Mouse (Mus musculus): ENCODE measurements around the gene Acox3. TPM values are rescaled to one million over a fixed set of nuclear protein-coding genes. Genes with fewer than 3 reads are reported as not detected.

The Acox3 gene
- total RNA-seq, 2 experiments from 2014 or later = 28.0 to 28.6 TPM

DNA sequence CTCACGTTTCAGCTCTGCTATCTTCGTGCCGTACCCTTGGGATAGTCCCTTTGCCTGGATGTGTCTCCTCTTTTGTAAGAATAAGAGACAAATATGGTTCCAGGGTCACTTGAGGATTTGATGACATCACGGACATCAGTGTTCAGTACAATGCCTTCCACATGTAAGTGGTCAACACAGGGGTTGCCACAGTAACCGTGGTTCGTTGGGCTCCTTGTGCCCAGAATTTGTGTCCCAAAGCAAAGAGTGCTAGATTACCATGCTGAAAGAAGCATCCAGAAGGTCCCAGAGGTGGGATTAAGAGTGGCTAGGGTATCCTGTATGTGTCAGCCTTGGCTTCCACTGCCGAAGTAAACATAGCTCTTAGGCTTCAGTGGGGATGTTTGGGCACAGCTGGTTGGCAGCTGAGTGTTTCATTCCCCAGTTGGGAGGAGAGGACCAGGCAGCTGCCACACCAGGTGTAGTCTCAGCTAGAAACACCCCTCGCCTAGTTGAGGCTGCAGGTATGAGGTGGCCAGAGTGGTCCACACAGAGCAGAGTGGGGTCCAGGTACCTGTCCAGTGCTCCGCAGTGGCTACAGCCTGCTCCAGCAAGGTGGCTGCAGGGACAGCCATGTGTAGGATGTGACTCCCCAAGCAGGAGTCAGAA lies 60.7 kb downstream of the Acox3 start:
- intact Hi-C loops (cut with DNase I) = no loop called here
- no peak for DNase-seq

DNA sequence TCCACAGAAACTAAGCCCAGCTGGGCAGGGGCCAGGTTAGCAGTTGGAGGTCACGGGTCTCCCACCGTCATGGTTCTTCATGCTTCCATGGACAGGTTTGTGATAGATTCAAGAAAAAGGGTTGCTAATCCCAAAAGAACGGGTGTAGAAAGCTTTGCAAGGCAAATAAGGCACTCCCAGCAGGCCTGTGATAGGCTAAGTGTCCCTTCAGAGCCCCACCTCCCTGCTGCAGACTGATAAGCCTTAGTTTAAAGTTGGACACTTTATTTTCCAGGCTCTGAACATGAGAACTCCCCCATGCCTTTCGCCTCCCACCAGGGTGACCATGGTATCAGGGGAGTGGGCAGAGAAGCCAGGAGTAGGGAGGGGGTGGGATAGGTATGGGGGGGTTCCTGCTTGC lies 61.2 kb downstream of the Acox3 start:
- intact Hi-C loops (cut with DNase I) = no loop called here
- DNase-seq = no peak

DNA sequence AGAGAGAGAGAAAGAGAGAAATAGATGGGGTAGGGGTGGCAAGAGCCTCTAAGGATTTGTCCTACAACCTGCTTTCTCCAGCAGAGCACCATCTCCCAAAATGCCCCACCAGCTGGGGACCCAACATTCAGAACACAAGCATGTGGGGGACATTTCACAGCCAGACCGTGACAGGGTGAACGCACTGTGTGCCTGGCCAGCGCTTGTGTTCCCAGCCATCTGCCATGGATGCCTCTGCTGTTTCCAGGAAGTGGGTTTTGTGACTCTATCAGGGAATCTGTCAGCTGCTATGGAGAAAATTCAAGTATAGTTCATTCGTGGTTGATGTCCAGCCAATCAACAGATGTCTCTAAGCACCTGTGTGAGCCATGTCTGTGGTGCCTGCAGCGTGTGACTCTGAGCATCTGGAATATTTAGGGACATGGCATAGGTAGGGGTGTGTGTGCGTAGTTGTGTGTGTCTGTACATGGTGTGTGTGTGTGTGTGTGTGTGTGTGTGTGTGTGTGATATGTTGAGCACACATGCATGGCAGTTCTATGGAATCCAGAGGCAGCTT lies 63.2 kb downstream of the Acox3 start:
- intact Hi-C loops (cut with DNase I) = no loop called here
- DNase-seq = no peak

DNA sequence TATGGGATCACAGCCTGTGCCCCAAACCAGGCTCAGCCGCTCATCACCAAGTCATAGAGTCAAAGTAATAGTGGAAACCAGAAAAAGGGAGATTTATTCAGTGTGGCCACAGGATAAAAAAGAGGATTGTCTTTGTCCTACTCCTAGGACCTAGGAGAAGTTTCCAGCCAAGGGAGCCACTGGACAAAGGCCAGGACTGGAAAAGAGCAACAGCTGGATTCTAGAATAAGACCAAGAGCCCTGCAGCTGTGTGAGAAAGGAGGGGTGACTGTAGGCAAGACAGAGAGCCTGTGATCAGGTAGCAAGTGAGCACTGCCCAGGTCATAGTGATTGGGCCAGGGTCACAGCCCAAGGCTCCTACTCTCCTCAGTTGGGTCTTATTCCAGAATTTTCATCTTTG lies 64.1 kb downstream of the Acox3 start:
- intact Hi-C loops (cut with DNase I) = no loop called here
- peak; percentile 60 to 64 for DNase-seq

DNA sequence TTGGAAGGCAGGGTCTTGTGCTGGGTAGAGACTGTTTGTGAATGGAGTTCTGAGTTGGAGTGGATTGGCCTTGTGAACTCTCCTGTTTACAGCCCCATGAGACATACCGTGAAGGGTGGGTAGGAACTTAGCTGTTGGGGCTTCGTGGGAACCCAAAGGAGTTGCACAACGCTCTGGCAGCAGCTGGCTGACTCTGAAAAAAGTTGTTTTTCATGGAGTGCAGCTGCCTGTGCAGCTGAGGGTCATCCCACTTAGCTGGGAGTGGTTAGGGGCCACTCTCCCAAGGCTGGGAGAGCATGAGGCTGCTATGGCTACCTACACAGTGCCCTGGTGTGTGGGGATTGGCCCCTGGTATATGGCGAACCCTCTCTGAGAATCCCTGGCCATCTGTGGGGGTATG lies 64.7 kb downstream of the Acox3 start:
- DNase-seq = peak; percentile 59 to 60
- intact Hi-C loops (cut with DNase I) = no loop called here

DNA sequence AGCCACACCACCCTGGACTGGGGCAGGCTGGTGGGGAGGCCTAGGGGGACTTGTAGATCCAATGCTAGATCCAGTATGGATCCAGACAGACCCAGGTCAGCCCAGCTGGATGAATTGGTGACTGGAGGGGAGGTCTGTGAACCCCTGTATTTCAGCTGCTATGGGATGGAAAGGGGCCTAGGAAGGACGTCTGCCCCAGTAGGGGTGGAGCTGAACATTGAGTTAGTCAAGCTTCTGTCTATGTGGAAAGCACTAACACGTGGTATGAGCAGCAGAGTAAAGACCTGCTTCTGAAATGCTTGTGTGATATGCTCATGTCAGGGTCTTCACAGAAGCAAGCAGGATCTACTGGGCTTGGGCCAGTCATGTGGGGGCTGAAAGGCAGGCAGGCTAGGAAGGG lies 65.4 kb downstream of the Acox3 start:
- intact Hi-C loops (cut with DNase I) = no loop called here

DNA sequence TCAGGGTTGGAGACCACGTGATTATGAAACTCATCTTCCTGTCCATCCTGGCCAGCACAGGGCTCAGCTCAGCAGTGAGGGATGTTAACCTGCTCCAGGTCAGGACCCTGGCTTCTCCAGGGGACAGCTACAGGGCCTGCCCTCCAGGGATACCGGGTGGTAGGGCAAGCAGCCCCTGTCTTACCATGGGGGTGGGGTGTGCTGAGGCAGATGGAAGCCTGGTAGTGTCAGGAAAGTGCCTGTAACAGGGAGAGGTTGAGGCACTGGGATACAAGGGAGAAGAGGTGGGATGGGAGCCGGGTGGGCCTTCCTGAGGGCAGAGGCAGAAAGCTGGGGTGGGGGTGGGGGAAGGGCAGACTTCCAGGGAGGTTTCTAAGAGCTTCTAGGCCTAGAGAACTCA lies 69.5 kb downstream of the Acox3 start:
- DNase-seq = no peak
- intact Hi-C loops (cut with DNase I) = no loop called here

More for the DNA sequence above, 65.4 kb downstream of the Acox3 start:
- DNase-seq = no peak

DNA sequence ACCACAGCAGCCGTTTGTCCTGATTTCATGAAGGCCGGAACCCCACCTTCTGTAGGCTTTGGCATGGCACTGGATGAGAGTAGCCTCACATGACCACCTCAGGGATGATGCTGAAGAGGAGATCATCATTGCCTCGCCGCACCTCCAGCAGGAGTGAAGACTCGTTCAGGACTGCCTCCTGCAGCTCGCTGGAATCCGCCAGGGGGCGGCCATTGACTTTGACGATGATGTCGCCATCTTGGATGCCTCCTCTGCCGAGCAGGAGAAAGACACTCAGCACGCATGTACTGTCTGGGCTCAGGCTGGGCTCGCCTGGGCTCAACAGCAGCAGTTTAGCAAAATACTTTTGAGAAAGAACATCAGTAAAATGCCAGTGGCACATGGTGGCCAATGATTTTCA lies 70.0 kb downstream of the Acox3 start:
- DNase-seq = no peak
- intact Hi-C loops (cut with DNase I) = no loop called here

DNA sequence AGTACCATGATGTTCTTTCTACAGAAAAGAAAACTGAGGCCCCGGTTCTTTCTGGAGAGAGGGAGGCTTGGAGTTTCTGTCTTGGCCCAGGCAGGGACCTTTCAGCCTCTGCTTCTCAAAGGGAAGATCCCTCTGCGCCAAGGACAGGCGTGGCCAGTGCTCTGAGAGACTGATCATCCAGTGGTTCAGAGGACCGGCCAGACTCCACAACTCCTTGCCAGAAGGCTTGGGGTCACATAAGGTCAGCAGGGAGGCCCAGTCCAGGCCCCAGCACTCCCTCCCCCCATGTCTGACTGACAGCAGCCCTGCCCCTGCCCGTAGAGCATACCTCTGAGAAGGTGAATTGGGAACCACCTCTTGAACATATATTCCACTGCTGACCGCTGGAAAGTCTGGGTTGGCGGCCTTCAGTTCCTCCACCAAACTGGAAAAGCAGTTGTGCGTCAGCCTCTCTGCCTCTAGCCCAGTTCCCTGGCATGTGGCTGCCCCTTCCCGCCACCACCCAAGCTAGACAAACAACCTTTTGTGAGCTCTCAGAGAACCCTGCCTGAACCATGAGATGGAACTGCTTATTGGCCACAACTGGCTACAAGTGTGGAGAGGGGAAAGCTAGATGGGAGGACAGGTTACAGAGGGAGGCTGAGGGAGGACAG lies 71.0 kb downstream of the Acox3 start:
- intact Hi-C loops (cut with DNase I) = no loop called here
- peak in 1 of 2 experiments; percentile 63 for DNase-seq

DNA sequence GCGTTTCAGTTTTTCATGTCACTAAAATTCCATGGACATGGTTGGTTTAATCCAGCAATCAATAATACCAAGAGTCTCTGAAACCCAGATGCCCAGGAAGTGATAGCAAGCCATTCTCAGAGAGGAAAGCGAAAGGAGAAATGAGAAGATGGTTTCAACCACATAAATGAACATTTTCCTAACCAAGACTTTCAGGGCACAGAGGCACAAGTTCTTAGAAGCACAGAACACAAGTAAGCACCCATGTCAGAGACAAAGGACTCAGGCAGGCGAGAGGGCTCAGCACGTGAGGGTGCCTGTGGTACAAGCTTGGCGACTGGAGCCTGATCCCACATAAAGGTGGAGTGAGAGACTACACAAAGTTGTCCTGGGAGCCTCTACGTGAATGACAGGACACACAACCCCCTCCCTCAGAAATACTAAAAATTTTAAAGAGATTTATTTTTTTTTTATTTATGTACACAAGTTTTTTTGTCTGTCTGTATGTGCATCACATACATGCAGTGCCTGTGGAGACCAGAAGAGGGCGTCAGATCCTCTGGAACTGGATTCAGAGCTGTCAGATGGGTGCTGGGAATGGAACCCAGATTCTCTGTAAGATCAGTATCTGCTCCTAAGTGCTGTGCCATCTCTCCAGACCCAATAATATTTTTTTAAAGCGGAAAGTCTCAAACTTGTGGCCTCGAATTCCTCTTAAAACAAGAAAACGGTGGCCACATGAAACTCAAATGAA lies 73.1 kb downstream of the Acox3 start:
- intact Hi-C loops (cut with DNase I) = no loop called here
- no peak for DNase-seq

DNA sequence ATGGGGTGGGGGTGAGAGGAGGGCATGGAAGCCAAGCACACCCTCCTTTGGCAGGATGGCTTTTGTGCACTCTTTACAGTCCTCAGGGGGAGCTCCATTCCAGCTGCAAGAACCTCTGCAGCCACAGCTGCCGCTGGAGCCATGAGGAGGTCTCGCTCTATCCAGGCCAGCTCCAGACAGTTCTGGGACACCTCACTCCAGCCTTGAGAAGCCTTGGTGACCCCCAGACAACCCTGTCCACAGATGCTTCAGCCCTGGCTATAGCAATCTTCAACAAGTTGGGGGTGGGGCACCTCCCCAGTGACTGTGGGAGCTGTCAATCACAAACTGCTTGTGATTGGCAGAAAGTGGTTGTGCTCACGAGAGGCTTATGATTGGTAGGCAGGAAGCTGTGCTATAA lies 76.7 kb downstream of the Acox3 start:
- DNase-seq = no peak
- intact Hi-C loops (cut with DNase I) = no loop called here

DNA sequence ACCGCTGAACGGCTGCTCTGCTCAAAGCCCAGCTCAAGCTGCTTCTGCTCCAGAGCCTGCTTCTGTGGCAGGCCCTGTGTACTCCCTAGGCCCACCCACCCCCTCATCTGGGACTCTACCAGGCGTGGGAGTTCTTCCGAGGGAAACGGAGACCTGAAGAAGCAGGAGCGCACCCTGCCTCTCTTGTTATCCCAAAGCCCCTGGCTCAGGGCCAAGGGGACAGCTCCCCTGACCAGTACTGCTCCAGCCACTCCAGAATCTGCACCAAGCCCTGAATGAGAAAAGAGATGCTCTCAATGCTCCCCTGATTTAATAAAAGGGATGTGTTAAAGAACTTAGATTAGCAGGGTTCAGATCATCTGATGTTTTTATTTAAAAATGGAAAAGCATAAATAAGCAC lies 78.4 kb downstream of the Acox3 start:
- peak in 1 of 2 experiments; percentile 9 for DNase-seq
- intact Hi-C loops (cut with DNase I) = no loop called here

DNA sequence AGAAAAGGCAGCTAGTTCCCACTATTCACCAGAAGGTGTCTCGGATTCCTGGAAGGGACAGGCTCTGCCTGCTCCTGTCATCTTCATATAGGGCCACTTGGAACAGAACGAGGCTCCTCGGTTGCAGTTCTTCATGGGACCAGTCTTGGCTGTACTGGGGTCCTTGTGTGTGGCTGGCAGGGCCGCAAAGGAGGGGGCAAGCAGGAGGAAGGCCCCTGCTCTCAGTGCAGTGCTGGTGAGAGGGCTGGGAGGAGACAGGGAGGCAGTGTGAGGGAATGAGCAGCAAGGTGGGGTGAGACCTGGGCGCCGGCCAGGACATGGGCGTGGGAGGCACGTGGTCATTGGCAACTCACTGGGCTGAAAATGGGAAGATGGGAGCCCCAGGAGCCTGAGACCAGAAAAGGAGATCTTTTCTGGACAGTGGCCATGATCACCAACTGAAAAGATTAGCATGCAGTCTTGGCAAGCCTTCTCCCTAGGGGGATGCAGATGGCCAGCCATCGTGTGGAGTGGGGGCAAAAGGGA lies 79.2 kb downstream of the Acox3 start:
- intact Hi-C loops (cut with DNase I) = no loop called here
- DNase-seq = peak in 1 of 2 experiments; percentile 39

Other genes with a start within 250 kb of the Acox3 start
- gene Hmx1, start 193.9 kb upstream of the Acox3 start, total RNA-seq (2021) = not detected
- gene Cpz, start 57.3 kb upstream of the Acox3 start, total RNA-seq (2021) = 1 to 10 TPM in 1 of 2 experiments, under 1 TPM in 1; 0.60 to 1.0 TPM
- gene Trmt44, start 8.0 kb upstream of the Acox3 start, total RNA-seq (2021) = 1 to 10 TPM; 1.8 to 2.5 TPM
- 100 to 1,000 TPM; 105 to 136 TPM for gene Htra3, start 96.7 kb downstream of the Acox3 start, total RNA-seq (2021)
- 1 to 10 TPM; 7.0 to 9.9 TPM for gene Sh3tc1, start 156.9 kb downstream of the Acox3 start, total RNA-seq (2021)
- 10 to 100 TPM; 20.7 to 21.0 TPM for gene Ablim2, start 174.8 kb downstream of the Acox3 start, total RNA-seq (2021)